Mouse (Mus musculus) MEL (cell line): ENCODE measurements around the gene Atp13a3.

Source experiments
- CHD1 ChIP-seq: IDR thresholded peaks from 2 replicates; pipeline ENCODE4 v1.6.1; 2012; ENCODE audit warnings: low read depth, mild to moderate bottlenecking, inconsistent platforms, low read length, improper control_type of control experiment
- CHD2 ChIP-seq: IDR thresholded peaks from 2 replicates; pipeline ENCODE4 v1.6.1; 2011; ENCODE audit warnings: low read length, improper control_type of control experiment
- CTCF ChIP-seq, 3 experiments: IDR thresholded peaks in 2 of 3; conservative IDR thresholded peaks in 1 of 3; 2 replicates each; pipeline ENCODE4 v1.5.1; 2011 to 2012; ENCODE audit warnings: low read length in 3 of 3, low read depth in 2 of 3, mild to moderate bottlenecking in 2 of 3, improper control_type of control experiment in 1 of 3, inconsistent platforms in 1 of 3, mixed read lengths in 1 of 3, moderate library complexity in 1 of 3; ENCODE audit not compliant: control insufficient read depth in 1 of 3, insufficient read depth in 1 of 3, poor library complexity in 1 of 3, severe bottlenecking in 1 of 3
- GATA1 ChIP-seq: IDR thresholded peaks from 2 replicates; pipeline ENCODE4 v1.6.1; 2011; ENCODE audit warnings: low read depth, low read length, improper control_type of control experiment
- HCFC1 ChIP-seq: IDR thresholded peaks from 2 replicates; pipeline ENCODE4 v1.6.1; 2012; ENCODE audit warnings: low read depth, mild to moderate bottlenecking, inconsistent platforms, low read length, improper control_type of control experiment, moderate library complexity
- MYC ChIP-seq: IDR thresholded peaks from 2 replicates; pipeline ENCODE4 v1.6.1; 2011; ENCODE audit warnings: low read depth, mild to moderate bottlenecking, low read length, improper control_type of control experiment, moderate library complexity
- POLR2A ChIP-seq, 2 experiments: IDR thresholded peaks; 2 replicates each; pipeline ENCODE4 v1.6.1; 2011 to 2012; ENCODE audit warnings: low read length in 2 of 2, mild to moderate bottlenecking in 2 of 2, control low read depth in 1 of 2, improper control_type of control experiment in 1 of 2, low read depth in 1 of 2, moderate library complexity in 1 of 2; ENCODE audit not compliant: control insufficient read depth in 1 of 2, insufficient read depth in 1 of 2, poor library complexity in 1 of 2
- SMC3 ChIP-seq: IDR thresholded peaks from 2 replicates; pipeline ENCODE4 v1.6.1; 2011; ENCODE audit warnings: low read depth, low read length, improper control_type of control experiment
- USF1 ChIP-seq: IDR thresholded peaks from 2 replicates; pipeline ENCODE4 v1.6.1; 2014; ENCODE audit warnings: low read depth, mild to moderate bottlenecking, inconsistent platforms, low read length, improper control_type of control experiment, moderate library complexity
- ZNF384 ChIP-seq: IDR thresholded peaks from 2 replicates; pipeline ENCODE4 v1.6.1; 2012; ENCODE audit warnings: low read depth, mild to moderate bottlenecking, inconsistent platforms, low read length, improper control_type of control experiment

DNA sequence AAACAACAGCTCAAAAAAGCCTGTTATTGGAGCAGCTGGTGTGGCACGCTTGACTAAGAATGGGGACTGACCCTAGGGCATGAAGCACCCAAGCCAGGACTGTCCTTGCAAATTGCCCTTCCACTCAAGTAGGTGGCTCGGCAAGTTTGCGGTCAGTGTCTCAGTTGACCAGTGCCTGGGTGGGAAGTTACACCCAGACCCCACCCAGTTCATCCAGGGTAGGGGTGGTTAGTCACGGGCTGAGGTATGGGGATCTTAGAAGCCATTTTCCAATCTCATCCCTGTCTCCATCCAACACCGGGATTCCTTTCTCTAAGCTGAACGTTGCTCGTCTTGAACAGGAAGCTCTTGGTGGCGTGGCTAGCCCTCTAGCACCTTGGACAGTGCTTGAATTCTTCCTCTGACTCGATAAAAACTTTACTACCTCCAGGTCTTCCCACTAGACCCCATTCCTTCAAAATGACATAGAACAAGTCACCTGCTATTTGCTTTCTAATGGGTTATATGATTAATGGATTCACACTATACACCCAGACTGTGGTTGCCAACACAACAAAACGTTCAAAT is 106.0 kb downstream of the Atp13a3 start:
- TF ChIP-seq MYC (no peak), ZNF384 (no peak), HCFC1 (no peak), CTCF (IDR thresholded peaks at IDR 0.05 in 2 of 3, conservative IDR thresholded peaks at IDR 0.05 in 1 of 3; ENCODE audit: control insufficient read depth in 1 of 3, insufficient read depth in 1 of 3, low read depth in 2 of 3, low read length in 3 of 3, poor library complexity in 1 of 3, severe bottlenecking in 1 of 3) (no peak), USF1 (no peak), GATA1 (no peak), CHD2 (no peak), CHD1 (no peak), POLR2A (IDR thresholded peaks at IDR 0.05; ENCODE audit: control insufficient read depth in 1 of 2, insufficient read depth in 1 of 2, low read depth in 1 of 2, low read length in 2 of 2, poor library complexity in 1 of 2) (no peak), SMC3 (no peak)
